Mouse (Mus musculus) kidney, postnatal 0 days (tissue): ENCODE results near the gene Gm37240. TPM values are rescaled to one million over a fixed set of nuclear protein-coding genes. Genes with fewer than 3 reads are reported as not detected.
A peak's percentile ranks its signal among the peaks of the same experiment; 100 is the strongest.

Source experiments
- ATAC-seq: fragments of 200-750 bp; cut with Nextera tagmentation; replicated peaks from 2 replicates; pipeline ENCODE4 v1.8.0; 2017; ENCODE audit warnings: low read depth, moderate number of reproducible peaks, moderate TSS enrichment, moderate library complexity; ENCODE audit not compliant: low FRiP score
- DNase-seq: peaks from one replicate; pipeline ENCODE4 v3.0.0-alpha.2; 2016; ENCODE audit warnings: low spot score
- H3K27ac ChIP-seq: fragments of 300-500 bp; sonication (generic); 2 replicates; pipeline ENCODE4 v1.5.1; 2014; ENCODE audit warnings: mild to moderate bottlenecking
- H3K27me3 ChIP-seq: fragments of 300-500 bp; sonication (generic); 2 replicates; pipeline ENCODE4 v1.6.1; 2014; ENCODE audit warnings: low read length, mixed read lengths; ENCODE audit not compliant: insufficient read depth
- H3K36me3 ChIP-seq: fragments of 300-500 bp; sonication (generic); 2 replicates; pipeline ENCODE4 v1.6.1; 2014; ENCODE audit warnings: low read length, mixed read lengths; ENCODE audit not compliant: insufficient read depth
- H3K4me1 ChIP-seq: fragments of 300-500 bp; sonication (generic); replicated peaks from 2 replicates; pipeline ENCODE4 v1.6.1; 2014; ENCODE audit warnings: antibody characterized with exemption, low read length, mixed read lengths; ENCODE audit not compliant: insufficient read depth
- H3K4me2 ChIP-seq: fragments of 300-500 bp; sonication (generic); 2 replicates; pipeline ENCODE4 v1.6.1; 2014; ENCODE audit warnings: mild to moderate bottlenecking, low read length, moderate library complexity, mixed read lengths
- H3K4me3 ChIP-seq: fragments of 300-500 bp; sonication (generic); replicated peaks from 2 replicates; pipeline ENCODE4 v1.5.1; 2014; ENCODE audit warnings: low read depth, low read length
- H3K9ac ChIP-seq: fragments of 300-500 bp; sonication (generic); 2 replicates; pipeline ENCODE4 v1.6.1; 2014; ENCODE audit warnings: low read depth, low read length
- H3K9me3 ChIP-seq: fragments of 300-500 bp; sonication (generic); replicated peaks from 2 replicates; pipeline ENCODE4 v1.6.1; 2016; ENCODE audit warnings: low read length, inconsistent platforms, mixed read lengths
- CTCF ChIP-seq: IDR thresholded peaks from 2 replicates; pipeline ENCODE4 v1.5.1; 2016; ENCODE audit warnings: antibody characterized with exemption, low read depth, mild to moderate bottlenecking, moderate library complexity
- WGBS: fragments of 180-500 bp; shearing (Covaris S2); extraction: QIAGEN DNeasy Blood & Tissue Kit; methylation state at CpG from one replicate; pipeline ENCODE4 v1.1.7; 2014; 5-methylcytosine and 5-hydroxymethylcytosine counted together
- polyA plus RNA-seq: library from polyadenylated mRNA; unstranded; fragments of >200 nt; fragmentation: Nextera tagmentation; extraction: Ambion mirVana; gene quantifications from 2 replicates; pipeline ENCODE4 v1.2.1, GENCODE M21; 2015

Gm37240 gene
- polyA plus RNA-seq, 1 experiment from 2014 or later = 10.8 TPM

GRCm38 (mm10) chr3:85185827-85186226 lies 701.5 kb downstream of the Gm37240 start:
- WGBS = 28% methylated on average over 12 of the region's 12 CpGs
- no peak for TF ChIP-seq CTCF
- peaks cover 4% of the 10 kb centered on the region; the same call in 1 of the 2 replicates for H3K27me3 ChIP-seq
- H3K27ac ChIP-seq = no peak overlapping the region
- H3K4me2 ChIP-seq = no peak overlapping the region
- no peak overlapping the region for H3K9ac ChIP-seq
- H3K9me3 ChIP-seq = no peaks in the 10 kb centered on the region
- no peak overlapping the region for H3K4me3 ChIP-seq
- H3K36me3 ChIP-seq = no peaks in the 10 kb centered on the region
- 0 out of 2 replicates have a peak, but pooled peaks have one; percentile 13 for ATAC-seq
- peak; percentile 67 for DNase-seq
- H3K4me1 ChIP-seq = 0 out of 2 replicates have a peak, but pooled peaks cover 12% of the 10 kb centered on the region

- no peak for DNase-seq
- H3K4me3 ChIP-seq = no peak overlapping the region
Observed at GRCm38 (mm10) chr3:85184916-85185315, 702.4 kb downstream of the Gm37240 start.

GRCm38 (mm10) chr3:85184151-85184550 lies 703.2 kb downstream of the Gm37240 start:
- Histone ChIP-seq H3K4me2 (no peak overlapping the region), H3K9ac (no peak overlapping the region), H3K9me3 (no peaks in the 10 kb centered on the region), H3K36me3 (no peaks in the 10 kb centered on the region), H3K4me3 (no peak overlapping the region), H3K27ac (no peak overlapping the region), H3K27me3 (peaks cover 4% of the 10 kb centered on the region; the same call in 1 of the 2 replicates), H3K4me1 (0 out of 2 replicates have a peak, but pooled peaks cover 12% of the 10 kb centered on the region)
- DNase-seq (no peak), ATAC-seq (no peak)
- 17% methylated on average over 6 of the region's 6 CpGs for WGBS
- TF ChIP-seq CTCF = no peak

More at GRCm38 (mm10) chr3:85184916-85185315, 702.4 kb downstream of the Gm37240 start:
- H3K4me1 ChIP-seq = 0 out of 2 replicates have a peak, but pooled peaks cover 12% of the 10 kb centered on the region
- H3K9ac ChIP-seq = no peak overlapping the region
- no peaks in the 10 kb centered on the region for H3K36me3 ChIP-seq
- H3K4me2 ChIP-seq = no peak overlapping the region
- no peak for TF ChIP-seq CTCF
- H3K9me3 ChIP-seq = no peaks in the 10 kb centered on the region
- peaks cover 4% of the 10 kb centered on the region; the same call in 1 of the 2 replicates for H3K27me3 ChIP-seq
- no peak overlapping the region for H3K27ac ChIP-seq
- ATAC-seq = no peak
- WGBS = 54% methylated on average over 11 of the region's 11 CpGs

DNA sequence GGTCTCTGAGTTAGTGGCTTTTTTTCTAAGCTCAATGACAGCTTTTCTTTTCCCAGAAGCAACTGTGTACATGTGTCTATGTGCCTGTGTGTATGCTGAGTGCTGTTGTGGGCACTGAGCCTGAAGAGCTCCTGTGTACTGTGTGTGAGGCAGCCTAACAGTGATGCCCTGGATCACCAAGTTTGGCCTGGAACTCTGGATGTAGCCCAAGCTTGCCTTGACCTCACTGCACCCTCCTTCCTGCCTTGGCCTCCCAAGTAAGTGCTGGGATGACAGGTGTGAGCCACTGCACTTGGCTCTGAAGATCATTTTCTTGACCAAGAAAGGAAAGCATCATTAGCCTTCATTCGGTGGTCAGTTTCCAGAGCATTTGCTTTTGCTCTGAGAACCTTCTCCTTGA lies 710.6 kb downstream of the Gm37240 start:
- Histone ChIP-seq H3K4me2 (no peak overlapping the region), H3K9me3 (no peaks in the 10 kb centered on the region), H3K27ac (no peak overlapping the region), H3K4me1 (peaks cover 2% of the 10 kb centered on the region; the same call in 1 of the 2 replicates), H3K27me3 (no peaks in the 10 kb centered on the region), H3K9ac (no peak overlapping the region), H3K36me3 (no peaks in the 10 kb centered on the region), H3K4me3 (no peak overlapping the region)
- 77% methylated on average over 1 of the region's 1 CpGs for WGBS
- ATAC-seq = no peak
- no peak for TF ChIP-seq CTCF
- no peak for DNase-seq

GRCm38 (mm10) chr3:85174542-85175469 lies 712.5 kb downstream of the Gm37240 start:
- DNase-seq = peak; percentile 58
- Histone ChIP-seq H3K36me3 (no peaks in the 10 kb centered on the region), H3K4me3 (no peak overlapping the region), H3K9ac (no peak overlapping the region), H3K4me1 (peaks cover 2% of the 10 kb centered on the region; the same call in 1 of the 2 replicates), H3K9me3 (no peaks in the 10 kb centered on the region), H3K4me2 (peak overlapping the region; percentile 37), H3K27ac (no peak overlapping the region), H3K27me3 (no peaks in the 10 kb centered on the region)
- WGBS = 30% methylated on average over 28 of the region's 28 CpGs
- no peak for TF ChIP-seq CTCF
- ATAC-seq = peak; percentile 46; the same call in 1 of the 2 replicates

DNA sequence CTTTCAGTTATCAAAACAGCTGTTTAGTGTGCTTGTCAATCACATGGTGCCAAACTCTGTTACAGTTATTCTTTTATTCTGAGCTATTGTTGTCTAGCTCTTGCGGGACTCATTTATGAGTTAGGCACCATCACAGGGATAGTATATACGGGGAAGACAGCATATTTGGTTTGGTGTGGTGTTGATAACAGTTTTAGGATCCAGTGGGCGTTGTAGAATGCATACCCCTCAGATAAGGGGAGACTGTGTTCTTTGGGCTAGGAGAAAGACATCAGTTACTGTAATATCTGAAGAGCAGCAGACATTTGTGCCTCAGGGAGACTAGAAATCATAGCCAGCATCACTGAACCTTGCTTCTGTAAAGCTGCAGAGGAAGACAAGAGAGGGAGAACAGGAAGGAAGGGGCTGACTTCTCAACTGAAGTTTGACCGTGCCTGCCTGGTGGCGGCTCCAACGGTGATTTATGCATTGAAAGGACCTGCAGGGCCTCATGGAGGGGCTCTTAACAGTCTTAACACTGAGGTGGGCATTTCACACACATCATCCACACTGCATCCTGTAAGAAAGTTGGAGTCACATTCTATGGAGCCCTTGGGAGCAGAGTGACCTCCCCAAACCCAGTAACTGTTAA lies 713.8 kb downstream of the Gm37240 start:
- no peak for ATAC-seq
- 46% methylated on average over 6 of the region's 6 CpGs for WGBS

More for the DNA sequence above, 713.8 kb downstream of the Gm37240 start:
- DNase-seq = no peak
- Histone ChIP-seq H3K4me1 (peaks cover 2% of the 10 kb centered on the region; the same call in 1 of the 2 replicates), H3K4me3 (no peak overlapping the region), H3K9me3 (no peaks in the 10 kb centered on the region), H3K9ac (no peak overlapping the region), H3K4me2 (no peak overlapping the region), H3K36me3 (no peaks in the 10 kb centered on the region), H3K27ac (no peak overlapping the region), H3K27me3 (no peaks in the 10 kb centered on the region)
- no peak for TF ChIP-seq CTCF
